In genomic region chr12:4022845-4023244, GRCm38 (mm10) we compare ENCODE assay signal across 9 mouse cellular contexts. TPM values are rescaled to one million over a fixed set of nuclear protein-coding genes. Genes with fewer than 3 reads are reported as not detected.
DNase-seq lines count a peak whose midpoint lies in the region; ATAC-seq and TF ChIP-seq lines count a peak whose summit lies in the region.
"Had no signal": no experiment of that assay in that cellular context is flagged by ENCODE, and none has a peak within 500 bp of the region (broad histone marks: within the 10 kb centered on the region; RNA-seq: fewer than 3 reads in every experiment).

No protein-coding gene starts in this region.

- H3K9me3 ChIP-seq in forebrain, embryonic 14.5 days (replicated peaks; ENCODE audit: control insufficient read depth, low read length): no peaks in the 10 kb centered on the region
- no peaks in the 10 kb centered on the region for H3K9me3 ChIP-seq in forebrain, embryonic 13.5 days (replicated peaks)
- H3K9me3 ChIP-seq in CH12.LX (replicated peaks; ENCODE audit: low read length): no peaks in the 10 kb centered on the region
- H3K9me3 ChIP-seq: limb, embryonic 13.5 days had no signal

- peak; percentile 42 for DNase-seq in forebrain, embryonic 14.5 days (ENCODE audit: low spot score)
- no peak for DNase-seq in CH12.LX (ENCODE audit: extremely low read depth)
- DNase-seq in cerebellum, postnatal 36 days: peak; percentile 47 to 64
- DNase-seq in heart, postnatal 10 days: peak; percentile 80 to 82
- no peak for DNase-seq in urinary bladder, adult 18-20 months (ENCODE audit: low spot score in 2 of 2)
- no peak for DNase-seq in B cell, adult 2 months

- WGBS in forebrain, embryonic 14.5 days: 75% methylated on average over 7 of the region's 7 CpGs
- 77% methylated on average over 7 of the region's 7 CpGs for WGBS in forebrain, embryonic 13.5 days

- no peaks in the 10 kb centered on the region for H3K36me3 ChIP-seq in forebrain, embryonic 14.5 days (ENCODE audit: control insufficient read depth, insufficient read depth, low read length)
- no peaks in the 10 kb centered on the region for H3K36me3 ChIP-seq in forebrain, embryonic 13.5 days (ENCODE audit: poor library complexity, severe bottlenecking)
- H3K36me3 ChIP-seq in CH12.LX (replicated peaks in 1 of 2; ENCODE audit: control insufficient read depth in 1 of 2, insufficient read depth in 1 of 2, low read length in 1 of 2): no peaks in the 10 kb centered on the region
- H3K36me3 ChIP-seq: limb, embryonic 13.5 days had no signal

- no peak overlapping the region for H3K4me3 ChIP-seq in forebrain, embryonic 14.5 days (ENCODE audit: low read depth, low read length)
- H3K4me3 ChIP-seq in forebrain, embryonic 13.5 days: no peak overlapping the region
- no peak overlapping the region for H3K4me3 ChIP-seq in CH12.LX (replicated peaks in 1 of 3; ENCODE audit: low read depth in 2 of 3, low read length in 2 of 3, poor library complexity in 1 of 3)
- H3K4me3 ChIP-seq: limb, embryonic 13.5 days had no signal

- no peak overlapping the region for H3K27ac ChIP-seq in forebrain, embryonic 14.5 days (ENCODE audit: low read depth, low read length)
- H3K27ac ChIP-seq in forebrain, embryonic 13.5 days: no peak overlapping the region
- no peak overlapping the region for H3K27ac ChIP-seq in CH12.LX (ENCODE audit: insufficient read depth, low read depth)
- H3K27ac ChIP-seq: limb, embryonic 13.5 days had no signal

- H3K79me2 ChIP-seq in CH12.LX (replicated peaks; ENCODE audit: control insufficient read depth, extremely low read depth, insufficient read depth, poor library complexity, severe bottlenecking): no peaks in the 10 kb centered on the region

- no peak for TF ChIP-seq RAD21 in CH12.LX (IDR thresholded peaks at IDR 0.05; ENCODE audit: low read depth, low read length)

- ATAC-seq in forebrain, embryonic 14.5 days: peak; percentile 20; the same call in 1 of the 2 replicates
- no peak for ATAC-seq in forebrain, embryonic 13.5 days
- ATAC-seq in CD4-positive, CD25-positive, alpha-beta regulatory T cell, adult 4 months: no peak

- TF ChIP-seq CTCF in CH12.LX (conservative IDR thresholded peaks at IDR 0.05 in 1 of 2, IDR thresholded peaks at IDR 0.05 in 1 of 2; ENCODE audit: low read depth in 2 of 2, low read length in 2 of 2): no peak

- in situ Hi-C loops in CH12.LX (cut with MboI; ENCODE audit: low pct_ligation_motif_present, low pct_unique_long_range_greater_than_20kb, low sequenced_read_pairs): no loop called here

- intact Hi-C loops in heart, postnatal 10 days (cut with DNase I): no loop called here

- no peak overlapping the region for H3K4me2 ChIP-seq in forebrain, embryonic 14.5 days (ENCODE audit: low read length)
- no peak overlapping the region for H3K4me2 ChIP-seq in forebrain, embryonic 13.5 days
- no peak overlapping the region for H3K4me2 ChIP-seq in CH12.LX (ENCODE audit: insufficient read depth, low read depth, poor library complexity, severe bottlenecking)
- H3K4me2 ChIP-seq: limb, embryonic 13.5 days had no signal

- no peaks in the 10 kb centered on the region for H3K4me1 ChIP-seq in forebrain, embryonic 14.5 days (ENCODE audit: control insufficient read depth, insufficient read depth, low read length)
- no peaks in the 10 kb centered on the region for H3K4me1 ChIP-seq in forebrain, embryonic 13.5 days
- peaks cover 5 to 8% of the 10 kb centered on the region in 2 experiments; a peak in 2 of 4 replicates for H3K4me1 ChIP-seq in CH12.LX (ENCODE audit: control insufficient read depth in 1 of 2, insufficient read depth in 2 of 2)

- TF ChIP-seq POLR2A in CH12.LX (IDR thresholded peaks at IDR 0.05; ENCODE audit: low read depth, low read length): no peak

- dilution Hi-C loops in CH12.LX (cut with MboI; ENCODE audit: extremely low pct_ligation_motif_present, extremely low pct_unique_long_range_greater_than_20kb, low sequenced_read_pairs): no loop called here

- TF ChIP-seq EP300 in CH12.LX (IDR thresholded peaks at IDR 0.05; ENCODE audit: low read length): 0 out of 2 replicates have a peak, but pooled peaks have one; percentile 31

- H3K27me3 ChIP-seq in forebrain, embryonic 14.5 days (replicated peaks; ENCODE audit: control insufficient read depth, insufficient read depth, low read length): no peaks in the 10 kb centered on the region
- H3K27me3 ChIP-seq in forebrain, embryonic 13.5 days: no peaks in the 10 kb centered on the region
- H3K27me3 ChIP-seq in CH12.LX (replicated peaks): no peaks in the 10 kb centered on the region
- H3K27me3 ChIP-seq: limb, embryonic 13.5 days had no signal

- no peak overlapping the region for H3K9ac ChIP-seq in forebrain, embryonic 14.5 days (ENCODE audit: low read length)
- H3K9ac ChIP-seq in forebrain, embryonic 13.5 days: no peak overlapping the region
- no peak overlapping the region for H3K9ac ChIP-seq in CH12.LX (ENCODE audit: insufficient read depth, low read depth)
- H3K9ac ChIP-seq: limb, embryonic 13.5 days had no signal

TF ChIP-seq in CH12.LX, 34 proteins besides CTCF, POLR2A, EP300 and RAD21:
- no peak for TF ChIP-seq PAX5 (IDR thresholded peaks at IDR 0.05; ENCODE audit: low read length)
- peak; percentile 76 for TF ChIP-seq IRF4 (IDR thresholded peaks at IDR 0.05; ENCODE audit: low read depth, low read length)
- no peak for TF ChIP-seq NRF1 (IDR thresholded peaks at IDR 0.05; ENCODE audit: low read depth, low read length)
- TF ChIP-seq MAFK (IDR thresholded peaks at IDR 0.05; ENCODE audit: insufficient replicate concordance, low read length): no peak
- TF ChIP-seq SMC3 (IDR thresholded peaks at IDR 0.05; ENCODE audit: low read depth, low read length): no peak
- peak; percentile 97 for TF ChIP-seq MEF2A (IDR thresholded peaks at IDR 0.05; ENCODE audit: borderline replicate concordance, low read depth, low read length)
- TF ChIP-seq ZNF384 (IDR thresholded peaks at IDR 0.05; ENCODE audit: low read depth, low read length): no peak
- no peak for TF ChIP-seq E2F4 (IDR thresholded peaks at IDR 0.05; ENCODE audit: insufficient replicate concordance, low read depth, low read length)
- TF ChIP-seq ELF1 (IDR thresholded peaks at IDR 0.05; ENCODE audit: low read depth, low read length): no peak
- TF ChIP-seq JUN (IDR thresholded peaks at IDR 0.05; ENCODE audit: insufficient read depth, low read depth, low read length): peak; percentile 39; the same call in 1 of the 2 replicates
- no peak for TF ChIP-seq MAZ (IDR thresholded peaks at IDR 0.05; ENCODE audit: low read depth, low read length)
- TF ChIP-seq MXI1 (IDR thresholded peaks at IDR 0.05; ENCODE audit: low read depth, low read length): no peak
- no peak for TF ChIP-seq ZC3H11A (IDR thresholded peaks at IDR 0.05; ENCODE audit: low read depth, low read length)
- TF ChIP-seq RCOR1 (conservative IDR thresholded peaks at IDR 0.05; ENCODE audit: low read depth, low read length): no peak
- no peak for TF ChIP-seq CHD2 (IDR thresholded peaks at IDR 0.05; ENCODE audit: low read length)
- no peak for TF ChIP-seq GABPA (IDR thresholded peaks at IDR 0.05; ENCODE audit: insufficient replicate concordance, low read depth, low read length)
- TF ChIP-seq TBP (conservative IDR thresholded peaks at IDR 0.05; ENCODE audit: low read depth, low read length): no peak
- TF ChIP-seq ETS1 (conservative IDR thresholded peaks at IDR 0.05; ENCODE audit: low read depth, low read length): peak; percentile 22; the same call in 1 of the 2 replicates
- no peak for TF ChIP-seq UBTF (IDR thresholded peaks at IDR 0.05; ENCODE audit: low read depth, low read length)
- TF ChIP-seq TCF12 (IDR thresholded peaks at IDR 0.05; ENCODE audit: low read depth, low read length): no peak
- no peak for TF ChIP-seq SIN3A (IDR thresholded peaks at IDR 0.05; ENCODE audit: low read length)
- TF ChIP-seq MYC (IDR thresholded peaks at IDR 0.05; ENCODE audit: low read depth, low read length): no peak
- no peak for TF ChIP-seq USF2 (conservative IDR thresholded peaks at IDR 0.05; ENCODE audit: low read depth, low read length)

RNA-seq across cellular contexts. Expression of gene Efr3b, which starts 15.9 kb away (rescaled TPM):
- polyA plus RNA-seq in forebrain, embryonic 14.5 days (2014; fragmentation: Nextera tagmentation; extraction: Ambion mirVana): 16.9 and 20.6 TPM in 2 replicates
- polyA plus RNA-seq in forebrain, embryonic 13.5 days (2015; fragmentation: Nextera tagmentation; extraction: Ambion mirVana): 20.7 and 24.4 TPM in 2 replicates
- 0.63 and 0.68 TPM in 2 replicates for total RNA-seq in CH12.LX (2012; rRNA removed)
- 0.82 and 1.7 TPM in 2 replicates for total RNA-seq in CH12.LX (2014; rRNA removed)
- 1.7 and 2.1 TPM in 2 replicates for polyA plus RNA-seq in CH12.LX (2012; ENCODE audit: insufficient read length, low read depth)
- total RNA-seq in heart, postnatal 10 days (2021): 10 to 100 TPM in 1 of 2 experiments, 1 to 10 TPM in 1; 9.8 to 15.8 TPM
- polyA plus RNA-seq in CD4-positive, CD25-positive, alpha-beta regulatory T cell, adult 4 months (2017; shearing (Covaris generic)): under 1 TPM; 0.11 to 0.61 TPM

RNA-seq across cellular contexts. Expression of gene Dnajc27, which starts 59.5 kb away (rescaled TPM):
- polyA plus RNA-seq in forebrain, embryonic 14.5 days (2014; fragmentation: Nextera tagmentation; extraction: Ambion mirVana): 8.7 and 10.2 TPM in 2 replicates
- polyA plus RNA-seq in forebrain, embryonic 13.5 days (2015; fragmentation: Nextera tagmentation; extraction: Ambion mirVana): 9.6 and 12.9 TPM in 2 replicates
- total RNA-seq in CH12.LX (2012; rRNA removed): 7.3 and 7.9 TPM in 2 replicates
- 10.1 and 10.3 TPM in 2 replicates for total RNA-seq in CH12.LX (2014; rRNA removed)
- polyA plus RNA-seq in CH12.LX (2012; ENCODE audit: insufficient read length, low read depth): 9.8 and 10.2 TPM in 2 replicates
- total RNA-seq in heart, postnatal 10 days (2021): 1 to 10 TPM; 6.8 to 7.3 TPM
- 1 to 10 TPM; 2.3 to 4.9 TPM for polyA plus RNA-seq in CD4-positive, CD25-positive, alpha-beta regulatory T cell, adult 4 months (2017; shearing (Covaris generic))

Comparison
In these comparisons a context has a peak if more than half of its experiments do, and no peak if none do; other contexts are left out.
1. DNase-seq: peak in forebrain, embryonic 14.5 days (single experiment), cerebellum, postnatal 36 days (2 of 2) and heart, postnatal 10 days (2 of 2); none in CH12.LX (single experiment), urinary bladder, adult 18-20 months (0 of 2) and B cell, adult 2 months (0 of 2).